Mouse (Mus musculus) 3T3-L1 (cell line): Measurements from ENCODE around the gene Vav3.
A peak's percentile ranks its signal among the peaks of the same experiment; 100 is the strongest.

ENCODE experiments used
- DNase-seq: peaks from one replicate; pipeline ENCODE4 v3.0.0-alpha.2; 2015; ENCODE audit warnings: low read depth, low spot score

Vav3 gene

GRCm38 (mm10) chr3:109352690-109353089 is 12.2 kb downstream of the Vav3 start:
- DNase-seq = no peak

DNA sequence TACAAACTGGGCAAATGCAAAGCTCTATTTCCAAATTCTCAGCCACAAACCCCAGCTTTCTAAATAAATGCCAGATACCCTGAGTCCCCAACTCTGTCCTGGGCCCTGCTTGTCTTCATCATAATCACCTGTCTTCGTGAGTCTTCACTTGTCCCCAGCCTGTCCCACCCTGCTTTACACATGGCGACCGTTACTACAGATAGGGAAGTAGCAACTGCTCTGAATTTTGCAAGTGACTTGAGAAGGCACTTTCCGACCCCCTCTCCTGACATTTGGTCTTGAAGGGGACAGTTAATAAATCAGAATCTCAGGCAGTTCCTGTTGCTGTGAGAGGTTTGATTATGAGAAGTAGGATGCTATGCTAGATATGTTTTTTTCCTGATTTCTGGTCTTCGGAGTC is 13.4 kb downstream of the Vav3 start:
- DNase-seq = no peak

GRCm38 (mm10) chr3:109355158-109355557 is 14.7 kb downstream of the Vav3 start:
- DNase-seq = no peak

DNA sequence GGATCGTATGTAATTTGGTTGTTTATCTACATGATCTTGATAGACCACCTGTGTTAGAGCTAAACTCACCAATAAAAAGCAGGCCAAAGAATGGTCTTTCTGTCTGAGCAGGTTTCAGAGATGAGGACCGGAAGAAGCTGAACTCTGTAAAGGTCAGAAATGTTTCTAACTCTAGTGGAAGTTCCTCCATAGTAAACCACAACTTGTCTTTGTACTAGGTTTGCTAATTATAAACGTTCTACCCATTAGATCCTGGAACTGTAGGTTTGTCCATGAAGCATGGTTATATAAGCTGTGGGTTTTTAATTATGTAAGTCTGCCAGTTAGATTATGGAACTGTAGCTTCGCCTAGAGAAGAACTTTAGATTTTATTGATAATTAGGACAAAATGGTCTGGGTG is 20.3 kb downstream of the Vav3 start:
- no peak for DNase-seq

- no peak for DNase-seq
Observed at GRCm38 (mm10) chr3:109361882-109362281, 21.4 kb downstream of the Vav3 start.

DNA sequence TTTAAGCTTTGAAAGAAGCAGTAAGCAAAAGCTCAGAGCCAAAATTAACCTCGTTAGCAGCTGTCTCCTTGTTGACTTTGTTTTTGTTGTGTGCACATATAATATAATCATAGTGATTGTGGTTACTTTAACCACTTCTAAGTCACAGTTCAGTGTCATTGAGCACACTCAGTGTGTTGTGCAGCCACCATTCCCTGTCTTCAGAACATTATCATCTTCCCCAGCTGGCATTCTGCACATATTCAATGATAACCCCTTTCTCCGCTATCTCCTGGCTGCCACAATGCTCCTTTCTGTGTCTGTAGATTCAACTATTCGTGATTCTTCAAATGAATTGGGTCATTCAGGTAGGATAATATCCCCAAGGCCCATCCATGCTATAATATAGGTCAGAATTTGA is 21.9 kb downstream of the Vav3 start:
- no peak for DNase-seq

DNA sequence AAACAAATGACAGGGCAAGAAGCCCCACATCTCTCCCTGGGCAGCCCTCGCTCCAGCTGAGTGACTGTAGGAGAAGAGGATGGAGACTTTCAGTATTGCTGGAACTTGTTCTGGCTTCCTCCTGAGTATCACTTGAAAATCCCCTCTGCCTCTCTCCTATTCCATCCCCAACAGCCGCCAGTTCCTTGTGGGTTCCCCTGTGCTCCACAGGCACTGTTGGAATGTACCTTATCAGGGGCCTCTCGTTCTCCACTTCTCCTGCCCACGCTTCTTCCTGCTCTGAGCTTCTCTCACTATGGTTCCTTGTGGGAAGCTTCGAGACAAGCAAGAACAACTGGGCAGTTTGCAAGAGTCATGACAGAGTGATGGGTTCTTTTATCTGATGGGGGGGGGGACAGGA is 23.1 kb downstream of the Vav3 start:
- DNase-seq = peak; percentile 57

DNA sequence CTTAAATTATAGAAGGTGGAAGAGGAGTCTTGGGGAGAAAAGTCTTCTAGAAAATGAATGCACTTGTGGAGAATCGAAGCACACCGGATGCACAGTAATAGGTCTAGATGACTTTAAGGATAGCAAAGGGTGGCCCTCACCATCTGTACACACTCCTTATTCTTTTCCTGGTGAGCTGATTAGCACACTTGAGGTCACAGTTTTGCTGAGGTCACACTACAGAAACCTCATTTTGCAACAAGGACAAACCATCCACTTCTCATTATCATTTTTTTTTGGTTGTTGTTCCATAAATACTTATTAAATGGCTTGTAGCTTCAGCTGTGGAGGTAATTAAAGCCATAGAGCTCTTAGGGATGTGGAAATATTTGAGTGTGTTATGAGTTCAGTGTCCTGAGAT is 25.4 kb downstream of the Vav3 start:
- no peak for DNase-seq

- DNase-seq = no peak
Observed at GRCm38 (mm10) chr3:109366411-109366851, 26.0 kb downstream of the Vav3 start.

DNA sequence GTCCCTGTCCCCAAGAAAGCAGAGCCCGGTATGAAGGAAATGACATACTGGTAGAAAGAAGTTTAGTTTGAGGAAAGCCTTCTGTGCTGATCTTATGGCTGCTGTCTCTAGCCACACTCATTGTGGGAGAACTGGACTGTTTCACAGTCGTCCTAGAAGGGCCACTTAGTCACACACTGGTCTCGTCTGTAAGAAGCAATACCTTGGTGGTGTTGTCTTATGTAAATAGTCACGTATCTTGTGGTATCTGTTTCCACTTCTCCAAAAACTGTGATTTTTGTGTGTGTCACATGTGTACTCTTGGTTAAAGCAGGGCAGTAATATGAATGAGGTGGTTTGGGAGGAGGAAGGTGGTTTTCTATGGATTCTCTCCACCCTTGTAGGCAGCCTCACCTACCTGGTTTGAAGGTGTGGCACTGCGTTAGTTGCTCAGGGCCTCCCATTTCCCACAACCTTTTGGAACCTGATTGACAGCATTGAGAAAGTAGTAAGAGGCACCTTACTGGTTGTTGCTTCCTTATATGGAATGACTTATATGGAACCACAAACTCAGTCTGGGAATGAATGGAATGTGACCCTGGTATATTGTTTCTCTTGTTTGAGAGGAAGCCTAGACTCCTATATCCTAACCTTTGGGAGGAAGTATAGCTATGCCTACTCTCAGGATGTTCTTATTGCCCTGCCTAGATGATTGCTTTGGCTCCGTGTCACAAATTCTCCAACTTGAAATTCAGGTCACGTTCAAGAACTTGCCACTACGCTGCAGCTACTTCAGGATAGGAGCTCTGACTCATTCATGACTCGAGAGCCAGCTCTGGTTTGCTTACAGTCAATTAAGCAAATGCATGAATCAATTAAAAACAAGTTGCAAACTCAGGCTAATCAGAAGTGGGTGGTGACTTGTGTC is 28.2 kb downstream of the Vav3 start:
- peak; percentile 79 for DNase-seq

DNA sequence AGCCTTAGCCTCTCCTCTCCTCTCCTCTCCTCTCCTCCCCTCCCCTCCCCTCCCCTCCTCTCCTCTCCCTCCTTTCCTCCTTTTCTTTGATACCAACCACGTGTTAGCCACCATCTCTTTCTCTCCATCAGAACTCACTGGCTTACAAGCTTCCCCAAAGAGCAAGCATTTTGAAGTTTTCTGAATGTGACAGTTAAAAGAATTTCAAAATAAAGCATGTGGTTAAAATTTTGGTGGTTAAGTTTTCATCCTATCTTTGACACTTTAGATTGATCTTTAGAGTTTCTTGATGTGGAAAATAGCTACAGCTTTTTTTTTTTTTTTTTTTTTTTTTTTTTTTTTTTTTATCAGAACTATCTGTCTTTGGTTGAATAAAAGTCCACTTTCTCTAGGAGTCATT is 31.1 kb downstream of the Vav3 start:
- no peak for DNase-seq

DNA sequence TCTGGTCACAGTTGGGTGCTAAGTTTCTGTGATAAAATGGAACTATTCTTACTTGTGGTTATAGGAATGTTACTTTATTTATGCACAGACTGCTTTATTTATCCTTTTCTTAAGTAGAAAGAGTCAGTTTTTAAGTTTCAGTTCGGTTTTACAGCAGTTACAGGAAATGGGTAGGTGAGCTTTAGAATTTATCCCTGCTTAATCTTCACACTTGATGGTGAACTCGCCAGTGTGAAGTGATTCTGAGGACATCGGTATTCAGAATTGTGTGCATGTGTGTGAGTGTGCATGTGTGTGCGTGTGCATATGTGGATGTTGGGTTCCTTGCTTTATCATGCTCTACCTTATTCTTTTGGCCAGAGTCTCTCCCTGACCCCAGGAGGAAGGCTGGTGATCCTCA is 32.2 kb downstream of the Vav3 start:
- DNase-seq = no peak

- DNase-seq = no peak
Observed at GRCm38 (mm10) chr3:109378278-109378677, 37.8 kb downstream of the Vav3 start.

GRCm38 (mm10) chr3:109378684-109379083 is 38.2 kb downstream of the Vav3 start:
- DNase-seq = no peak

GRCm38 (mm10) chr3:109388730-109389129 is 48.3 kb downstream of the Vav3 start:
- DNase-seq = no peak

DNA sequence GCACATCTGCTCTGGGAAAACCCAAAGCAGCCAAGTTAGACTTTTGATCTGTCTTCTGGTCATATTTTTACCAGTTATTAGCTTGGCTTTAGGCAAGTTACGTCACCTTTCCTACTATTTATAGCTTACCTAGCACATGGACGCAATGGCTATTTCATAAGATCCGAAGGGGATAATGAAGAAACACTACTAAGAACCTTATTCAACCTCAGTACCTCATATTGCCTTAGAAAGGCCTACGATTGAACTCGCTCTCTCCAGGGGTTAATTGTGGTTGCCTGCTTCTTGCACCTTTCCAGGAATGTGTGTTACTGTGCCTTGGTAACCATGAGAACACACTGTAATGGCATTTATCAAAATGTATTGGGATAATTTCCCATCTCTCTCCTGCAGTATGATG is 61.1 kb downstream of the Vav3 start:
- no peak for DNase-seq

- no peak for DNase-seq
Observed at GRCm38 (mm10) chr3:109411294-109411693, 70.8 kb downstream of the Vav3 start.

DNA sequence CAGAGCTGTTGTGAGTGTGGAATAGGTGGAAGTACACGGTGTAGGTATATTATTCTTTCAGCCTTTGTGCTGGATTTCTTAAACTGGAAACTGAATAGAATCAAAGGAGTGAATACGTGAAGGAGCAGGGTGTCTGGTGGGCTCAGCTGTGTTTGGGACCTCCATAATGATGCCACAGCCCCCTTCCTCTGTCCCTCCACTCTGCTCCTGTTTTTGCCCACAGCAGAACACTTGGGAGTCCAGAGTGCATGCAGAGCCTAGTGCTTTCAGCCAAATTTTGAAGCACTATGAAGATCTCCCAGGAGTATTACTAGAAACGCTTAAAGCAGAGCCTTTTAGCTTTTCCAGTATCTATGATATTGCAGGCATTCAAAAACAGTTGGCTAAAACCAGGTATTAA is 80.0 kb downstream of the Vav3 start:
- no peak for DNase-seq

- no peak for DNase-seq
Observed at GRCm38 (mm10) chr3:109421019-109421418, 80.6 kb downstream of the Vav3 start.

- no peak for DNase-seq
Observed at GRCm38 (mm10) chr3:109423440-109424079, 83.1 kb downstream of the Vav3 start.

DNA sequence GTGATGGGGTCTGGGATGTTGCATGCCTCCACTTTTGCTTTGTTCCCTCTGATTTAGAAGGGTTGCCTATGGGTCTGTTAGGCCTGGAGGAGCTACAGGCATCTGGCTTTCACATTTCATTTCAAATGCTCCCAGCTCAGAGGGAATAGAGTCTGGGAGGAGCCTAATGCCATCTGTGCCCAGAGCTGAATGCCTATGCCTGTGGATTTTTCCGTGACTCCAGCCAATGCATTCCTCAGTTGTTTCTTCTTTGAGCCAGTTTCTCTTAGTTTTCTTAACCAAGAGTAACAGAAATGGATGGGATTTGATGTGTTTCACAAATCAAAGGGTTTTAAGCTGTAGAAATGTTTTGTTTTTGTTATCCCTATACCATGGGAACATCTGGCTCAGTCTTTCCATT is 90.8 kb downstream of the Vav3 start:
- peak; percentile 89 for DNase-seq

GRCm38 (mm10) chr3:109438552-109438951 is 98.1 kb downstream of the Vav3 start:
- DNase-seq = no peak

DNA sequence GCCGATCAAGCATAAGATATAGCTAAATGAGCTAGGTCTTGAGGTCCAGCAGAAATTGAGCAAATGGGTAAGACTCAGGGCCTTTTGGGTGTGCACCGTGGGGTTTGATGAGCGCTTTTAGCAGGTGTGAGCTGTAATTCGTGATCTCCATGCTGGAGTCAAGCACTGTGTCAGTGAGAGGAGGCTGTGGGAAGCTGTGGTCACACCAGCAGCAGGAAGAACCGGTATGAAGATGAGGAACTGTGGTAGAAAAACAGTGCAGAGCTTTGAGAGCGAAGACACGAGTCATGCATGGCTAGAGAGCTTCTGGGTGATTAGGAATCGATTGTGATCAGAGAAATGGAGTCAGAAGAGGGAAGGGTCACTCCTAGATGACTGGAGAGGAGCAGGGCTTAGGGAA is 98.8 kb downstream of the Vav3 start:
- no peak for DNase-seq
